Mouse (Mus musculus): ENCODE measurements around the gene Nr2f2.

Nr2f2 gene

DNA sequence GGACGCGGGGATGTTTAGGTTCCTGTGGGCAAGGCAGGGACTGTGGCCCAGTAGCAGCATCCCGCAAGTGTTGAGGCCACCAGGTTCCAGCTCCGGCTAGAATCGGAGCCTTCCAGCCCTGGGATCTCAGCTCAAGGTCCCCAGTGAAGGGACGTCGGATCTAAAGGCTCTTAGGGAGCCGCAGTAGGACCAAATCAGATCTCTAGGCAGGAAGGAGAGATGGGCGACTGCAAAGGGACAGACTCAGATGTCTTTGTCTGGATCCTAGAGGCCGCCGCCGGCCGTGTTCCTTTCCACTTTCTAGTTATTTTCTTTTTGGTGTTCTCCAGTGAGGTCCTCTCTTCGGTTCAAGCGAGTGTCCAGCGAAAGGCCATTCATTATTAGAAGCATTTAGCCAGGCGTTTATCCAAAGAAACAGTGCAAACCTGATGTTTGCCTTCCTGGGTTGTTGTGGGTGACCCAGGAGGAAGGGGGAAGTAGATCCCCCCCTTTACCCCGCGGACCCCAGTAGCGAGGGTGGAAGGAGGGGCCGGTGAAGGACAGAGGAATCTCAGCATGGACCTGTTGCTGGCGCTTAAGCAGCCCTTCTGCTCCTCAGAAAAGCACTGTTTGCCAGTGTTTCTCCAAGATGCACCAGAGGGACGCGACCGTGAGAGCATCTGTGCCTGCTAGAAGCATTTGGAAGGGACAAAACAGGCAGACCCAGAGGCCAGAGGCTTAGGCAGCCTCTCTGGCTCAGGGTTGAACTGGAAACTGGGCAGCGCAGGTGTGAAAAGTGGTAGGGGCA, 34.3 kb downstream of the Nr2f2 start:
- DNase-seq (ENCODE audit: low spot score in 2 of 2), result no peak

DNA sequence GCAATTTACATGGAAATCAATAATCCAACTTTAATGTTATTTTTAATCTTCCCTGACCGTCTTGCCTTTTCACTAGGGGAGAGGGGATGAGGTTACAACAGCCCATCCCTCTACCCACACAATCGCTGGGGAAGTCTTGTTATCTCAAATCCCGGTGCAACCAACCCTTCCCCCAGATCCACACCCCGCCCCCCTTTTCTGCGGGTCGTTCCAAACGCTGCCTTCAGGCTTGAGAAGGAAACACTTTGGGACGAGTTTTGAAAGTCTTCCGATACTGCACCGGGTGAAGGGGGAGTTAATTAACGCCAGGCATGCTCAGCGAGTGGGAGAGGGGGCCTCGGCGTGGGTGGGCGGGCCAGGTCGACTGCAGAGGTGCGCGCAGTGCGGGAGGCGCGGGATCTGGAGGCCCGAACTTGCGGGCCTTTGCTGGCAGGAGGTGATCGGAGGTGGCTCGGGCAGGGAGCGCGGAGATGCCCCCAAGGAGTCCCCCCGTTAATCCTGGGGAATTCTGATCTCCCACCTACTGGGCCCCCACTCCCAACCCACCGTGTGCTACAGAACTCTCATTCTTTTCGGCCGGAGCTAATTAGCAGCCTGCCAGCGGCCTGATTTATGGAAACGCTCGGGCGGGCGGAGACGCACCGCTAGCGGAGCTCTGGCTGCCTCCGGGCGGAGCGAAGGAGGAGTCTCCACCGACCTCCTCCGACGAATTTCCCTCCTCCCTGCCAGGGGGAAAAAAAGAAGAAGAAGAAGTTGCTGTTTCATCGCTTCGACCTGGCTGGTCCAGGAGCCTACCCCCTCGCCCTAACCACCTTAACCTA, 35.1 kb downstream of the Nr2f2 start:
- DNase-seq (ENCODE audit: low spot score in 2 of 2), result no peak

DNA sequence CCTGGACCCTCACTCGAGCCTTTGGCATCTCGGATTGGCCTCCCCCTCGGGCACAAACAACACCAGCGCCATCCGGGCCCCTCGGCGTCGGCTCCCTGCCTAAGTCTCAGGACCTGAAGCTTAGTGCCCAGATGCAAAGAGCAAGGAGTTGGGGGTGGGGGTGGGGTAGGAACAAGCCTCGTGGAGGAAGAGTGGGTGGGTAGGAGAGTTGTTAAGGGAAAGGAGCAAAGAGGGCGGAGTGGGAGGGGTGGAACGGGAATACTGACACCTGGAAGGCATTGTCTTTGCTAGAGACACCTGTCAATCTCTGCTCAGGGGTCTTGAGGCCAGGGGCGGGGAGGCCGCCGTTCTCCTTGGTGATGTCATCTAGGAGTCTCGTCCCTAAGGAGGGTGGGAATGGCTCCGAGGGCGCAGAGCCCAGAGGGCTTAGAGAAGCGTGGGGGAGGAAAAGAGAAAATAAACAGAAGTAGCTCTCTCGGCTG, 35.7 kb downstream of the Nr2f2 start:
- DNase-seq (ENCODE audit: low spot score in 2 of 2), result no peak

DNA sequence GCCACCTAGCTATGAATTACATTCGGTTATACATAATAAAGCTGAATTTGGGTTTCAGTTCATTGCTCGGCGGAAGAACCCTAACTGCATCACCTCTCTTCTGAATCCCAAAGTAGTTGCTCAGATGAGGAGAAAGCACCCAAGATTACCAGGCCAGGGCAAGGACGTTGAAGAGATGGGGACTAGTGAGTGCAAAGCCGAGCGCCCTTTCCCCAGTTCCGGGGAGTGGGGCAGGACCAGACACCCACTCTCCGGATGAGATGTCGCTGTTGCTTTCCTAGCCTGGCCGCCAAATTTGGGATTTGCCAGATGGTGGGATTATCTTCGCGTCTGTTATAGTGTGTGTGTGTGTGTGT, 36.4 kb downstream of the Nr2f2 start:
- no peak for DNase-seq (ENCODE audit: low spot score in 2 of 2)

DNA sequence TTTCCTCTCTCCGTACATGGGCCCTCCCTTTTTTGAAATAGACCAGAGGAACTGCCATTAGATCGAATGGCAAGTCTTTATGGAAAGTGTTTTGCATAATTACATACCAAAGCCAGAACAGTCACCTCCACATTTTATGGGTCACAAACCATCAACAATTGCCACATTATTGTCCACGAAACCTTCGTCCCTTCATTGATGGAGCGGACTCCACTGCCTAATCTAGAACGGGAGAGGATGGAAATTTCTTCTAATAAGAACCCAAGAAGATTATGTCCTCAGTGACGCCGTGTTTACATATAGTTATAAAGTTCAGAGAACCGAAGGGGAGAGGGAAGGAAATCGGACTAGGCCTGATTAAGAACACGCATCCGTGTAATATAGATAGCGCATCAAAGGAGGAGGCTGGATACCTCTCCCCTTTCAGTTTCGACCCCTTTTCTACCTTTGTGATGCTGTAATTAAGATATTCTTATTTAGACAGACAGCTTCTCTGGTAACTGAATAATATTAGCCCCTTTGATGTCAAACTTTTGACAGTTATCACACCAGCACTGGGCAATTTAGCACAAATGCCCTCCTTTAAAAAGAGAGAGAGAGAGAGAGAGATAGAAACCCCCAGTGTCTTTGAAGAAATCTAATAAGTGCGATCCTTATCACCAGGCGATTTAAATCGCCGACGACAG, 36.9 kb downstream of the Nr2f2 start:
- DNase-seq (ENCODE audit: low spot score in 2 of 2), result no peak

DNA sequence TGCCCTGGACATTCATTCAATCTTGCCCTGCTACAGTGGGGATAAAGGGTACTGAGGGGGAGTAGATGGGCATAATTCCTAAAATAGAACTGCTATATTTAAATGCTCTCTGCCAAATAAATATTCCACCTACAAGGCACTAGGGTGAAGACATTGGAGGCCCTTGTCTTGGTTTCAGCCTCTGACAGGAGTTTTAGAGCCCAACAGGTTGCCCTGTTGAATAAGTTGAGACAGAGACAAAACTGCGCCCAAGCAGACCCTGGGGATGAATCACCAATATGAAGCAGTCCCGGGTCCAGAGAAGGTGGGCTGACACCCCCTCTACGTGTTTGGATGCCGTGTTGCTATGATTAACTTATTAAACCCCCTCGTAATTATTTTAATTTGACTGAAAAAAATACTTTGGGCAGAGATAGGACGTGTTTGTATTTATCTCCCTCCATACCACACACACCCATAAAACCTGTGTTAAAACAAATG, 37.5 kb downstream of the Nr2f2 start:
- no peak for DNase-seq (ENCODE audit: low spot score in 2 of 2)

DNA sequence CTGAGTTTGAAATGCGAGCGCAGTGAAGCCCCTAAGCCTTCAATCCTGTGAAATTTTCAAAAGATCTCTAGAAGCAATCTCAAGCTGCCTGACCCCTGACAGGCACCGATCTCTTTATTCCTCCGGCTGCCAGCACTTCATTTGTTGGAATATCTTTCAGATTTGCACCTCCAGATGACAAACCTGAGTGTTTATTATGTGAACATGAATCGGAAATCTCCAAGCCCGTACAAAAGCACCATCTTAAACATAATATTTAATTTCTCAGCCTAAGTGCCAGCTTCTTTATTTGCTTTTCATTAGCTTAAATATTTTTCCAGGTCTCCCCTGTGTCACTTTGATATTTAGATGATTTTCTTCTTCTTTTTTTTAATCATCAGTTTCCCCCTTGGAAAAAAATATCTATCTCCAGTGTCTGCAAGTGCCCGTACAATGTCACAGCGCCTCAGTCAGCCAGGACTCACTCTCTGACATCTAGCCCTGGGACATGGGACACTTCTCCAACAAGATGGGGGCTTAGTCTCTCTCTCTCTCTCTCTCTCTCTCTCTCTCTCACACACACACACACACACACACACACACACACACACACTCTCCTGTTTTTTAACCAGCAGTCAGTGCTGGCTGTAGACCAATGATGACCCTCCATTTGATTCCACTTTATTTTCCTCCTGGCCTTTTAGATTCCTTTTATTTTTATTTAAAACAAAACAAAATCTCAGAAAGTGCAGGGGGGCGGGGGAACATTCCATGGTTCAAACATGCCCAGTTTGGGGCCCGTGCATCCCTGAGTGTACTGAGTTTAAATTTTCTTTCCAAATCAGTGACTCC, 38.1 kb downstream of the Nr2f2 start:
- DNase-seq (ENCODE audit: low spot score in 2 of 2), result no peak

DNA sequence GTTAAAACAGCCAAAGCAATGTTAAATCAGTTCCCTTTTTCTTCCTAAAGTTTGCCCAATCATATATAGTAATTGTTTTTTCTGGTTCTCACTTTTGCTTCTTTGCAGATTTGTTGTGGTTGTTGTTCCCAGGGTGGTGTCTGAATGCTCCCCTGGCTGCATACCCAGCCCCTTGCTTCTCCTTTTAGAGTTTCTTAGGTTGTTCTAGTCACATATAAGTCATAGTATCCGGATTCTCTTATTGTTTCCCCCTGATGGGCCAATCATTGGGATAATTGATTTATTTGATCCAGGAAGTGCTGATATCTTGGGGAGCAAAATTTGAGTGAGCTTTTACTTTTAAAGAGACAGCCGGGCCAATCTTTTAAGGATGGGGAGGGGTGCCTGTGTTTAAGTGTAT, 39.3 kb downstream of the Nr2f2 start:
- DNase-seq (ENCODE audit: low spot score in 2 of 2), result no peak

DNA sequence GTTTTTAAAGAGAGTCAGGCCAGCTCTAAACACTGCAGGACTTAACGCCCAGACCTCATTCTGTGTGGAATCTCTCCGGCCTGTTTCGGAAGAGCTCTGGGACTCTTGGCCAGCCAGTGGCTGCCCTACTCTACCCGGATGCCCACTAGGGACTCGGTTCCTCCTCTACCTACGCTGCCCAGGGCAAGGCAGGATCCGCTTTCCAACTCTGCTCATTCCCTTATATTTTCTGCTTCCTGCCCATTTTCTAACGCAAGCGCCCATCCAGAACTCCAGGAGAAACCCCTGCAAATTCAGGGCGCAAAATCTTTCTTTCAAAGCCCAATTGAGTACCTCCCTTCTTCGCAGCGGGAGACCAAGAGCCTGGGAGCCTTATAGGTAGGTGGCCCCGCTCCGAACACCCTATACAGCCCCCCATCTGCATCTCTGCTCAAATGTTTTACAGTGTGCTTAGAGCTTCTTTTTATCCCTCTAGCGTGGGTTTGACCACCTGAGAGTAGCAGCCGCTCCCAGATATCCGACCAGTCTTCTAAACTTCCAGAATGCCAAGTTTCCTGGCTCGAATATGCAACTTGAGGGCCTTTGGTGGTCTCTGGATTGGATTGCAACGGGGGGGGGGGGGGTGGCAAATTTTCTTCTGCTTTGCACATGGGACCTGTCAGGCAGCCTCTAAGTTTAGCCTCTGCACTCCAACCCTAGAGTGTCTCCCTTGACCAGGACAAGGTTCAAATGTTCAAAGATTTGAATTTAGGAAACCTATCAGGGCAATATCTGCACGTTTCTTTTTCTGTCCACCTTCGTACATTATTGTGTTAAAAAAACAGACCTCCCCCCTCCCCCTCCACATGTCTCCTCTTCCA, 40.1 kb downstream of the Nr2f2 start:
- DNase-seq (ENCODE audit: low spot score in 2 of 2), result no peak

DNA sequence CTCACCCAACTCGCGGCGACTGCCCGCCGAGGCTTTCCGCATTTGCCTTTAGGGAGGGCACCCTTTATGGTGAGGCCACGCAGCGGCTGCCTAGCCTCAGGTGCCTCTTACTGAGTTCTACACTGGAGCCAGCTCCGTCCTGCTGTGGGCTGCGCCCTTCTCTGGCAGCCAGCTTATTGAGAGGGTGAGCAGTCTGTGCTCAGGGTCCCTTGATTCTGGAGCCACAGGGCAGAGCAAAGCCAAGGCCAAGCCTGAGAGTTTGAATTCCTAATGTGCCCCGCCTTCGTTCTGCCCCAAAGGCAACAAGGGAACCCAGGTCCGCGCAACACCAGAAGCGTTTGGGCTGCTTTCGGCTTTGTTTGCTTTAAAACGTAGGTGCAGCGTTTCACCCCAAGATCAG, 41.2 kb downstream of the Nr2f2 start:
- DNase-seq (ENCODE audit: low spot score in 2 of 2), result no peak

DNA sequence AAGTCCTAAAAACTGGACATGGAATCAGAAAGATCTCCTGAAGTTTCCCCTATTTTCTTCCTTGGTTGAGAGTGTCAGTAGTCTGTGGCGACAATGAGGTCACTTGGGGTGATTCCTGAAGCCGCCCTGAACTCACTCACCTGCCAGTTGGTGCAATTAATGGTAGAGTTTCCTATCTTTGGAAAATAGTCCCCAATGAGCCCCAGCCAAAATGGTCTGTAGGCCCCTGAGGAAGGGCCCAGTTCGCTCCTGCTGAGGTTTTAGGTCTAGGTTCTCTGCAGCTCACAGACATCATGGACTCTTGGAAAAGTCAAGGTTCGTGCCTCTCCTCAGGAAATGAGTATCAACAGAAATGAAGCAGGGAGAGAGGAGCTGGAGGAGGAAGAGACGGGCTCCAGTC, 42.0 kb downstream of the Nr2f2 start:
- DNase-seq (ENCODE audit: low spot score in 2 of 2), result no peak

DNA sequence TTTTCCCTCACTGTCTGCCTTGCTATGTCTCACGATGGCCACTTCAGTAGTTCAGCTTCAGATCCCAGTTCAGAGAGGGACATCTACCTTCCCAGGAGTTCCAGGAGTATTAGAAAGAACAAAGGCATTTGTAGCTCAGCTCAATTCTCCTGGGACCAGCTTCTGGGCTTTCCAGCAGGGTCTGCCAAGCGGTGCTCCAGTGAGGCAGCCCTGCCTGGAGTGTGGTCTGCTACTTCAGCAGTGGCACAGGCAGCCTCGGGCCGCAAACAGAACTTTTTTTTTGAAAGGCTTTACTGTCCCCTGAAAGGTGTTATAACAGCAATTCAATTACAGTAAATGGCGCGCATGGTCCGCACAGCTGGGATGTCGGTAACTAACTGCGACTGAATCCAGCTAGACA, 42.5 kb downstream of the Nr2f2 start:
- no peak for DNase-seq (ENCODE audit: low spot score in 2 of 2)

DNA sequence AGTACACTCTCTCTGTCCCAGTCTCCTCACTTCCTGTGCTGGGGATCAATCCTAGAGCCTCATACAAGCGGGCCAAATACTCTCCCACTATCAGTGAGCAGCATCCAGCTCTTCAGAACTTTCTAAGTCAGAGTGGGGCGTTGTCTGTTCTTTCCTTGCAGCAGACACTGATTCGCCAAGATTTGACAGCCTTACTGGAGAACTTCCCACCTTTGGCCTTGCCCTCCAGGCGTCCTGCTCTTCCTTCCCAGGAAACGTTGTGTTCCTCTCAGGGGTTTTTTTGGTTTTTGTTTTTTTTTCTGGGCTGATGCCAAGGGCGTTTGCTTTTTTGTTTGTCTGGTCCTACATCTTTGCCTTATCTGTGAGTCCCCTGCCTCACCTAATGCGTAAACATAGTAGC, 60.8 kb downstream of the Nr2f2 start:
- no peak for DNase-seq (ENCODE audit: low spot score in 2 of 2)

DNA sequence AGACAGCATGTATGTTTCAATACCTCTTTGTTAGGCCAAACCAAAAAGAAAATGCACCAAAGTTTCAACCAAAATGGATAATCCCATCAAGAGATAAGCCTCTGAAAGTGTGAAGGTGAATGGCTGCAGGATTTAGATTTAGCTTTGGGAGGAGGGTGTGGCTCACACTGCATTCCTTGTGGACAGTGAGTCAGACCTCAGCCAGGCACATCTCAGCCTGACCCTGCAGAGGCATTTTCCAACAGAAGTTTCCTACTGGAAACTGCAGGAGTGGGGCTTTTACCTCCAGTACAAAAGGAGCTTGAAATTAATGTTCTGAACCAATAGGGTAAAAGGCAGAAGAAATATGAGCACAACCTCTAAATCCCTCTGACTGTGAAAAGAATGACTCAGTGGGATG, 62.1 kb downstream of the Nr2f2 start:
- DNase-seq (ENCODE audit: low spot score in 2 of 2), result no peak
